Mouse (Mus musculus) heart, postnatal 0 days (tissue): ENCODE measurements around the gene Gbf1.

Experiments used
- CTCF ChIP-seq: IDR thresholded peaks from 2 replicates; pipeline ENCODE4 v1.5.1; 2016; ENCODE audit warnings: antibody characterized with exemption, control low read depth, low read depth
- EP300 ChIP-seq: IDR thresholded peaks from 2 replicates; pipeline ENCODE4 v1.6.1; 2016; ENCODE audit warnings: antibody characterized with exemption, low read depth

DNA sequence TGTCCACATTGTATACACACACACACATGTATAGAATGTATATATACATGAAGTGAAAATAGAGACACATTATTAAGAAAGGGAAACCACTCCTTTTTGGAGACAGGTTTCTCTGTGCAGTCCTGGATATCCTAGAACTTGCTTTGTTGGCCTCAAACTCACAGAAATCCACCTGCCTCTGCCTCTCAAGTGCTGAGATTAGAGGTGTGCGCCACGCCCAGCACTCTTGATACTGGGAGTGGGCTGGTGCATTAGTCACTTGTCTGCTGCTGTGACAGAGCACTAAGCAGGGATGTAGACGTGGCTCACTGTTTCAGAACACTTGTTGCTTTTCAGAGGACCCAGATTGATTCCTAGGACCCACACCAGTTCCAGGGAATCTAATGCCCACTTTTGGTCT is 13.6 kb downstream of the Gbf1 start:
- TF ChIP-seq CTCF (no peak), EP300 (no peak)
